Mouse (Mus musculus) liver, embryonic 12.5 days (tissue): Measurements from ENCODE around the gene Trem2. TPM values are rescaled to one million over a fixed set of nuclear protein-coding genes. Genes with fewer than 3 reads are reported as not detected.

Experiments
- ATAC-seq: fragments of 200-750 bp; cut with Nextera tagmentation; 2 replicates; pipeline ENCODE4 v1.8.0; 2017; ENCODE audit warnings: moderate number of reproducible peaks, mild to moderate bottlenecking, moderate library complexity
- H3K27ac ChIP-seq: fragments of 300-500 bp; sonication (generic); 2 replicates; pipeline ENCODE4 v1.5.1; 2016; ENCODE audit warnings: mild to moderate bottlenecking
- H3K27me3 ChIP-seq: fragments of 300-500 bp; sonication (generic); replicated peaks from 2 replicates; pipeline ENCODE4 v1.6.1; 2016; ENCODE audit warnings: mild to moderate bottlenecking, moderate library complexity
- H3K36me3 ChIP-seq: fragments of 300-500 bp; sonication (generic); 2 replicates; pipeline ENCODE4 v1.6.1; 2016; ENCODE audit warnings: mild to moderate bottlenecking, moderate library complexity
- H3K4me1 ChIP-seq: fragments of 300-500 bp; sonication (generic); 2 replicates; pipeline ENCODE4 v1.6.1; 2016
- H3K4me2 ChIP-seq: fragments of 300-500 bp; sonication (generic); 2 replicates; pipeline ENCODE4 v1.6.1; 2016; ENCODE audit warnings: mild to moderate bottlenecking, moderate library complexity
- H3K4me3 ChIP-seq: fragments of 300-500 bp; sonication (generic); 2 replicates; pipeline ENCODE4 v1.5.1; 2016; ENCODE audit warnings: mild to moderate bottlenecking, moderate library complexity
- H3K9ac ChIP-seq: fragments of 300-500 bp; sonication (generic); 2 replicates; pipeline ENCODE4 v1.6.1; 2016; ENCODE audit warnings: mild to moderate bottlenecking, moderate library complexity
- H3K9me3 ChIP-seq: fragments of 300-500 bp; sonication (generic); replicated peaks from 2 replicates; pipeline ENCODE4 v1.6.1; 2016; ENCODE audit warnings: mild to moderate bottlenecking, moderate library complexity
- WGBS: fragments of 180-500 bp; shearing (Covaris S2); methylation state at CpG from one replicate; pipeline ENCODE4 v1.1.7; 2016; ENCODE audit not compliant: insufficient replicate concordance; 5-methylcytosine and 5-hydroxymethylcytosine counted together
- polyA plus RNA-seq: library from polyadenylated mRNA; unstranded; fragments of >200 nt; fragmentation: Nextera tagmentation; extraction: Ambion mirVana; gene quantifications from 2 replicates; pipeline ENCODE4 v1.2.1, GENCODE M21; 2016

Gene Trem2
- polyA plus RNA-seq, 1 experiment from 2014 or later, result 3.5 TPM

DNA sequence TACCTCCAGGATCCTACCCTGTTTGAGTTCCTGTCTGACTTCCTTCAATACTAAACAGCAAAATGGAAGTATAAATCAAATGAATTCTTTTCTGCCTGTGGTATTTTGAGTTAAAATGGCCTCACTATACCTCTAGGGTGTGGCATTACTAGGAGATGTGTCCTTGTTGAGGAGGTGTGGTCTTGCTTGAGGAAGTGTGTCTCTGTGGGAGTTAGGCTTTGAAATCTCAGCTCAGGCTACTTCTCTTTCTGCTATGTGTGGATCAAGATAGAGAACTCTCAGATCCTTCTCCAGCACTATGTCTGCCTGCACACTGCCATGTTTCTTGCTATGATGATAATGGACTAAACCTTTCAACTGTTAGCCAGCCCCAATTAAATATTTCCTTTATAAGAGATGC, 32.8 kb downstream of the Trem2 start:
- H3K27ac ChIP-seq, result no peak overlapping the region
- no peaks in the 10 kb centered on the region for H3K4me1 ChIP-seq
- no peaks in the 10 kb centered on the region for H3K27me3 ChIP-seq
- ATAC-seq, result no peak
- H3K9ac ChIP-seq, result no peak overlapping the region
- H3K4me2 ChIP-seq, result no peak overlapping the region
- H3K36me3 ChIP-seq, result no peaks in the 10 kb centered on the region
- no peak overlapping the region for H3K4me3 ChIP-seq
- no peaks in the 10 kb centered on the region for H3K9me3 ChIP-seq

DNA sequence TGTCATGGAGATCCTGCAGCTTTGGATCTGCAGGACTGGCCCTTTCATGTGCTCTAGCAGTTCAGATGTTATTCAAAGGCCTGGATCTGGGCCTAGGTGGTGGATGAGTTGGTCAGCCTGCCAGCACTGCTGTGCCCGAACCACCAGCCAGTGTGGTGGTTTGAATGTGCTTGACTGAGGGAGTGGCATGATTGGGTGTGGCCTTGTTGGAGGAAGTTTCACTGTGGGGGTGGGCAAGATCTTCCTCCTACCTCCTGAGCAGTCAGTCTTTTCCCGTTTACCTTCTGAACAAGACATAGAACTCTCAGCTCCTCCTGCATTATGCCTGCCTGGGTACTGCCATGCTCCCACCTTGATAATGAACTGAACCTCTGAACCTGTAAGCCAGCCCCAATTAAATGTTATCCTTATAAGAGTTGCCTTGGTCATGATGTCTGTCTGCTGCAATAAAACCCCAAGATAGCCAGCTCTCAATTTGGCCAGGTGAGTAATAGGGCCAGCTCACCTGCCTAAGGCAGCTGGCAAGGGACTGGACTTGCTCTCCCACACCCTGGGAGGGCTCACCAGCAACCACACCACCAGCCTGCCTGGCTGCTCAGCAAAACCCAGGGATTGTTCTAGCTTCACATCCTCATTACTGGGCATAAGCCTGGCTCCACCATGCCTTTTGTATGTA, 39.7 kb downstream of the Trem2 start:
- H3K36me3 ChIP-seq, result peaks cover 54% of the 10 kb centered on the region
- no peak overlapping the region for H3K4me2 ChIP-seq
- no peak overlapping the region for H3K4me3 ChIP-seq
- H3K9me3 ChIP-seq, result no peaks in the 10 kb centered on the region
- WGBS, result 36% methylated on average over 2 of the region's 2 CpGs
- H3K4me1 ChIP-seq, result peaks cover 8% of the 10 kb centered on the region
- ATAC-seq, result no peak
- H3K9ac ChIP-seq, result no peak overlapping the region
- no peaks in the 10 kb centered on the region for H3K27me3 ChIP-seq
- no peak overlapping the region for H3K27ac ChIP-seq

DNA sequence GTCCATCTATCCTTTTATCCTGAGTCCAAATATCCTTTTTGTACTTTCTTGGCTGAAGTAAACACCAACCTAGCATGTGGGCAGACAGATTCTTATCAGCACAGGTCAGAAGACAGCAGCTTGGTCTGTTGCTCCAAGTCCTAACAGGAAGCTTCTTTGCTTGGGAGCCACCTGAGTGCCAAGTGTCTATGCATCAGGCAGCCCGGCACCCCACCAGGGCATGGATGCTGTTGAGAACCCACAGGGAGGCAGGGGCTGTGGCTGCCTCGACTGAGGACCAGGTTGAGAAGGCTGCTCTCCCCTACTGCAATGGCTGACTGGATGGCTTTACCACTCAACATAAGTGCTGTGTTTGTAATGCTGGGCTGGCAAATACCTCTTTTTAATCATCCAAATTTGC, 42.5 kb downstream of the Trem2 start:
- Histone ChIP-seq H3K4me2 (no peak overlapping the region), H3K27me3 (no peaks in the 10 kb centered on the region), H3K36me3 (peaks cover 81% of the 10 kb centered on the region), H3K9me3 (no peaks in the 10 kb centered on the region), H3K4me1 (peaks cover 8% of the 10 kb centered on the region), H3K4me3 (no peak overlapping the region), H3K27ac (no peak overlapping the region), H3K9ac (no peak overlapping the region)
- ATAC-seq, result no peak
- WGBS, result 82% methylated on average over 2 of the region's 2 CpGs

DNA sequence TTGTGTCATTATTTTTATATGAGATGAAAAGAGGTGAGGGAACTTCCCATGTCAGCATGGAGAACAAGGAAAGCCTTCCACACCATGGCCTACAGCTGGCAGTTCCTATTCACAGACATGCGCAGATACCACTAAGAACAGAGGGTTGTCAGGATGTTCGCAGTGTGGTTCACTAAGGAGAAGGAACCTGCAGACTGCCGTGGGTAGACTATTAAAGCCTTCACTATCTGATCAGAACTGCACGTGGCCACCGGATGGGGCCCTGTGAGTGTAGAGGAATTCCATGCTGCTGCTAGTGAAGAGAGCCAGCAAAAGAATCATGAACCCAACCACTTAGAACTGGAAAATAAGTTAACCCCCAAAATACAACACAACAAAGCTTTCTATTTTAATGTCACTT, 43.2 kb downstream of the Trem2 start:
- Histone ChIP-seq H3K4me3 (no peak overlapping the region), H3K27me3 (no peaks in the 10 kb centered on the region), H3K4me2 (no peak overlapping the region), H3K27ac (no peak overlapping the region), H3K4me1 (peaks cover 8% of the 10 kb centered on the region), H3K36me3 (peaks cover 89% of the 10 kb centered on the region), H3K9me3 (no peaks in the 10 kb centered on the region), H3K9ac (no peak overlapping the region)
- no peak for ATAC-seq
- 64% methylated on average over 5 of the region's 5 CpGs for WGBS

DNA sequence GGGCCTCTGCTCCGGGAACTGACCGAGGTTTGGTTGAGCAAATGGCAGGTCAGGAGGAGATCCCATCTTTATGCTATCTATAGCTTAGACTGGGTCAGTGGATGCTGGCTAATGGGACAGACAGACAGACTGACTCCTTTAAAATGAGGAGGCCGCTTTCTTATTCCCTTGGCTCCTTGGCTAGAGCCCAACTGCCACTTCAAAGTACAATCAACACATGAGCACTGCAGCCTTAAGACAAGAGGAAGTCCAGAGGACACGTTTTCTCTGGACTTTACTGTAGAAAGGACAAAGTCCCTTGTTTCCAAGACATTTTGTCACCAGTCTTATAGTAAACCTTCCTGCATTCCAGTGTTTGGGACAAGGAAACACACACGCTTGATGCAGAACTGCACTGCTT, 45.2 kb downstream of the Trem2 start:
- WGBS, result 87% methylated on average over 5 of the region's 5 CpGs
- Histone ChIP-seq H3K36me3 (peaks cover 100% of the 10 kb centered on the region), H3K9me3 (no peaks in the 10 kb centered on the region), H3K4me2 (no peak overlapping the region), H3K9ac (no peak overlapping the region), H3K4me3 (no peak overlapping the region), H3K27me3 (no peaks in the 10 kb centered on the region), H3K27ac (no peak overlapping the region), H3K4me1 (no peaks in the 10 kb centered on the region)
- no peak for ATAC-seq

DNA sequence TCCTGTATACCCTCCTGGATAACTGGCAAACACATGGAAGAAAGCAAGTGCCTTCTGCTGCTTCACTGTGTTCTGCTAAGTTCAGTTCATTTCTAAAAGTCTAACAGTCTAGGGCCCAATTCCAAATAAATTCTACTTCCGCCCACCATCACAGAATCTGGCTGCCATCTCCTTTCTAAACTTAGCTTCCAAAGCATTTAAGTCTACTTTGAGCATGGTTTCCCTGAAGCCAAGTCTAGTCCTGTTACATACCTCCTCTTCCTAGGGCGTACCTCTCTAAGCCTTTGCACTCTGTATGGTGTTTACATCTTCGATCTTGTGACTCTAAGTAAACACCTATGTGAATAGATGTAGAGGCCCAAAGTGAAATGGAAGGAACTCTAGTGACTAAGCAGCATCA, 46.4 kb downstream of the Trem2 start:
- no peak overlapping the region for H3K9ac ChIP-seq
- H3K27me3 ChIP-seq, result no peaks in the 10 kb centered on the region
- no peak overlapping the region for H3K4me2 ChIP-seq
- ATAC-seq, result no peak
- 89% methylated on average over 3 of the region's 3 CpGs for WGBS
- no peak overlapping the region for H3K4me3 ChIP-seq
- H3K4me1 ChIP-seq, result no peaks in the 10 kb centered on the region
- peaks cover 100% of the 10 kb centered on the region for H3K36me3 ChIP-seq
- no peak overlapping the region for H3K27ac ChIP-seq
- no peaks in the 10 kb centered on the region for H3K9me3 ChIP-seq

DNA sequence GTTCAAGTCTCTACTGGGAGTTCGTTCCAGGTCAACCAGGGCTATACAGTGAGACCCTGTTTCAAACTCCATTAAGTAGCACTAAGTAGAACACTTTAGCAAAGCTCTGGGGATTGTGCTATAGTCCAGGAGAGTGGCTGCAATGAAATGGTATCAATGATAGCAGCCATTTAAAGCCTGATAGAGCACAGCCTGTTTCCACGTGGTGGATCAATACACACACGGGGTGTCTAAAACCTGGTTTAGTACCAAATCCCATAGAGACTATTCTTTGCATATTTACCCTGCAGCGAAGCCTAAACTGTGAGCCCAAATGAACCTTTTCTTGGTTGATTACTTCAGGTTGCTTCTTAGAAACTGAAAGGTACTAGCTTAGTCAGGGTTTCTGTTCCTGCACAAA, 55.5 kb downstream of the Trem2 start:
- Histone ChIP-seq H3K9ac (no peak overlapping the region), H3K9me3 (no peaks in the 10 kb centered on the region), H3K27ac (no peak overlapping the region), H3K4me3 (no peak overlapping the region), H3K36me3 (peaks cover 69% of the 10 kb centered on the region), H3K27me3 (no peaks in the 10 kb centered on the region), H3K4me2 (no peak overlapping the region), H3K4me1 (peaks cover 57% of the 10 kb centered on the region)
- WGBS, result 79% methylated on average over 4 of the region's 4 CpGs
- ATAC-seq, result no peak

DNA sequence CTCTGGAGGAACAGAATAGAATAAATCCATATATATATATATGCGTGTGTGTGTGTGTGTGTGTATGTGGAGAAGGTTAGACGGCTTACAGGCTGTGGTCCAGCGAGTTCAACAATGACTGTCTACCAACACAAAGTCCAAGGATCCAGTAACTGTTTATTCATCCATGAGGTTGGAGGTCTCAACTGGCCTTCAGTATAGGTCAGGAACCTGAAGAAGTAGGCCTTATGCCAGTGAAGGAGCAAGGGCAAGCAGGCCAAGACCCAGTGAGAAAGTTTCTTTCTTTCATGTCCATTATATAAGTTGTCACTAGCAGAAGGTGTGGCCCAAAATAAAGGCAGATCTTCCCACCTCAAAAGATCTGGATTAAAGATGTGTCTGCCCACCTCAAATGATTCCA, 56.5 kb downstream of the Trem2 start:
- Histone ChIP-seq H3K27ac (no peak overlapping the region), H3K4me2 (no peak overlapping the region), H3K4me1 (peaks cover 68% of the 10 kb centered on the region), H3K9me3 (no peaks in the 10 kb centered on the region), H3K36me3 (peaks cover 59% of the 10 kb centered on the region), H3K9ac (no peak overlapping the region), H3K4me3 (no peak overlapping the region), H3K27me3 (no peaks in the 10 kb centered on the region)
- WGBS, result 80% methylated on average over 3 of the region's 3 CpGs
- ATAC-seq, result no peak

Other genes starting within 250 kb of the Trem2 start
- gene 9830107B12Rik, start 200.1 kb upstream of the Trem2 start, polyA plus RNA-seq, result 0.11 TPM in 1 of 2 replicates, not detected in the other
- gene A530064D06Rik, start 179.1 kb upstream of the Trem2 start, polyA plus RNA-seq, result 0.19 and 0.32 TPM in 2 replicates
- 0.42 and 0.56 TPM in 2 replicates for gene Trem1, start 113.6 kb upstream of the Trem2 start, polyA plus RNA-seq
- gene Trem3, start 98.6 kb upstream of the Trem2 start, polyA plus RNA-seq, result 0.77 and 1.3 TPM in 2 replicates
- gene Treml4, start 82.1 kb upstream of the Trem2 start, polyA plus RNA-seq, result 2.8 and 3.7 TPM in 2 replicates
- gene Treml2, start 46.9 kb upstream of the Trem2 start, polyA plus RNA-seq, result 6.3 and 7.5 TPM in 2 replicates
- 1.4 and 2.0 TPM in 2 replicates for gene B430306N03Rik, start 30.3 kb upstream of the Trem2 start, polyA plus RNA-seq
- 29.4 and 36.2 TPM in 2 replicates for gene Treml1, start 13.5 kb downstream of the Trem2 start, polyA plus RNA-seq
- 10.9 and 11.3 TPM in 2 replicates for gene Nfya, start 63.5 kb downstream of the Trem2 start, polyA plus RNA-seq
- gene Oard1, start 63.6 kb downstream of the Trem2 start, polyA plus RNA-seq, result 56.5 and 58.1 TPM in 2 replicates
- gene Apobec2, start 86.5 kb downstream of the Trem2 start, polyA plus RNA-seq, result 0.83 and 1.2 TPM in 2 replicates
- gene Tspo2, start 105.1 kb downstream of the Trem2 start, polyA plus RNA-seq, result 123 and 126 TPM in 2 replicates
- gene Unc5cl, start 108.5 kb downstream of the Trem2 start, polyA plus RNA-seq, result 2.6 and 3.4 TPM in 2 replicates